Mouse (Mus musculus): ENCODE measurements around the gene Kansl1l.
A peak's percentile ranks its signal among the peaks of the same experiment; 100 is the strongest.

The Kansl1l gene

GRCm38 (mm10) chr1:66817865-66818315 is 528 bp upstream of the Kansl1l start:
- DNase-seq (ENCODE audit: low spot score in 2 of 2): no peak

GRCm38 (mm10) chr1:66816837-66817452 is 417 bp downstream of the Kansl1l start:
- DNase-seq (ENCODE audit: low spot score in 2 of 2): peak; percentile 93 to 94

GRCm38 (mm10) chr1:66815941-66816777 is 1.2 kb downstream of the Kansl1l start:
- peak; percentile 38 to 49 for DNase-seq (ENCODE audit: low spot score in 2 of 2)

GRCm38 (mm10) chr1:66814756-66815155 is 2.6 kb downstream of the Kansl1l start:
- no peak for DNase-seq (ENCODE audit: low spot score in 2 of 2)

GRCm38 (mm10) chr1:66813191-66813590 is 4.2 kb downstream of the Kansl1l start:
- DNase-seq (ENCODE audit: low spot score in 2 of 2): no peak

GRCm38 (mm10) chr1:66806821-66807220 is 10.5 kb downstream of the Kansl1l start:
- no peak for DNase-seq (ENCODE audit: low spot score in 2 of 2)

- no peak for DNase-seq (ENCODE audit: low spot score in 2 of 2)
Measured at GRCm38 (mm10) chr1:66805408-66805807, 12.0 kb downstream of the Kansl1l start.

GRCm38 (mm10) chr1:66804710-66805109 is 12.7 kb downstream of the Kansl1l start:
- DNase-seq (ENCODE audit: low spot score in 2 of 2): no peak

GRCm38 (mm10) chr1:66797962-66798361 is 19.4 kb downstream of the Kansl1l start:
- DNase-seq (ENCODE audit: low spot score in 2 of 2): no peak

- DNase-seq (ENCODE audit: low spot score in 2 of 2): no peak
Measured at GRCm38 (mm10) chr1:66792838-66793466, 24.4 kb downstream of the Kansl1l start.

- no peak for DNase-seq (ENCODE audit: low spot score in 2 of 2)
Measured at GRCm38 (mm10) chr1:66782296-66782695, 35.1 kb downstream of the Kansl1l start.

GRCm38 (mm10) chr1:66781027-66781426 is 36.3 kb downstream of the Kansl1l start:
- DNase-seq (ENCODE audit: low spot score in 2 of 2): no peak

GRCm38 (mm10) chr1:66778798-66779197 is 38.6 kb downstream of the Kansl1l start:
- DNase-seq (ENCODE audit: low spot score in 2 of 2): no peak

GRCm38 (mm10) chr1:66777878-66778277 is 39.5 kb downstream of the Kansl1l start:
- DNase-seq (ENCODE audit: low spot score in 2 of 2): no peak

GRCm38 (mm10) chr1:66768764-66769163 is 48.6 kb downstream of the Kansl1l start:
- DNase-seq (ENCODE audit: low spot score in 2 of 2): no peak

- no peak for DNase-seq (ENCODE audit: low spot score in 2 of 2)
Measured at GRCm38 (mm10) chr1:66730581-66730980, 86.8 kb downstream of the Kansl1l start.

GRCm38 (mm10) chr1:66712859-66713258 is 104.5 kb downstream of the Kansl1l start:
- DNase-seq (ENCODE audit: low spot score in 2 of 2): no peak

- DNase-seq (ENCODE audit: low spot score in 2 of 2): no peak
Measured at GRCm38 (mm10) chr1:66704523-66704922, 112.8 kb downstream of the Kansl1l start.

- DNase-seq (ENCODE audit: low spot score in 2 of 2): no peak
Measured at GRCm38 (mm10) chr1:66702623-66703345, 114.6 kb downstream of the Kansl1l start.

GRCm38 (mm10) chr1:66701576-66701940 is 115.8 kb downstream of the Kansl1l start:
- DNase-seq (ENCODE audit: low spot score in 2 of 2): no peak

- DNase-seq (ENCODE audit: low spot score in 2 of 2): peak; percentile 76 to 83
Measured at GRCm38 (mm10) chr1:66700693-66701575, 116.4 kb downstream of the Kansl1l start, which contains the start of gene Rpe. Gene Rpe, plus strand, starts transcription at chr1:66700831.
